ENCODE assay signal across 25 mouse cellular contexts in the genomic region with DNA sequence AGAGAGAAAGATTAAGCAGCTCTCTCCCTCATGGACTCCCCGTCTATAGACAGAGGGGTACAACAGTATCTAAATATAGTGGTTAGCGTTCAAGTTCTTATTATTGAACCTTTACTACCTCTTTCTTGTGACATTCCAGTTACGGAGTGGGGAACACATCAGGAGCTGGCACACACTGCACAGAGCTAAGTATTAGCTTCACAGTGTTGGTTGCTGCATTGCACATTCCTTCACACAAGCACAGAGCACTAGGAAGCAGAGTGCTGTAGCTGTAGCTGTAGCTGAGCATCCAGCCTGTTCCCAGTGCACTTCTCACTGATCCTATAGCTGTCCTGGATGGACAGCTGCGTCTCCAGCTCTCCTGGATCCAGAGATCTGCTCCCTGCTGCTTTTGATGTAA.
DNase-seq lines count a peak whose midpoint lies in the region; ATAC-seq and TF ChIP-seq lines count a peak whose summit lies in the region.
"Had no signal": no experiment of that assay in that cellular context is flagged by ENCODE, and none has a peak within 500 bp of the region (broad histone marks: within the 10 kb centered on the region; RNA-seq: fewer than 3 reads in every experiment).

No protein-coding gene starts in this region.

- no peak overlapping the region for H3K4me2 ChIP-seq in forebrain, embryonic 14.5 days (ENCODE audit: low read length)
- no peak overlapping the region for H3K4me2 ChIP-seq in forebrain, postnatal 0 days (ENCODE audit: low read depth)
- H3K4me2 ChIP-seq in forebrain, embryonic 16.5 days (ENCODE audit: low read length) = no peak overlapping the region
- H3K4me2 ChIP-seq in hindbrain, embryonic 16.5 days (ENCODE audit: low read length) = no peak overlapping the region
- no peak overlapping the region for H3K4me2 ChIP-seq in hindbrain, embryonic 12.5 days (replicated peaks)
- H3K4me2 ChIP-seq: embryonic facial prominence, embryonic 12.5 days; forebrain, embryonic 12.5 days had no signal

- H3K27me3 ChIP-seq in forebrain, embryonic 14.5 days (replicated peaks; ENCODE audit: control insufficient read depth, insufficient read depth, low read length) = no peaks in the 10 kb centered on the region
- H3K27me3 ChIP-seq in forebrain, postnatal 0 days (ENCODE audit: insufficient read depth, low read length) = no peaks in the 10 kb centered on the region
- no peaks in the 10 kb centered on the region for H3K27me3 ChIP-seq in forebrain, embryonic 16.5 days (replicated peaks; ENCODE audit: control insufficient read depth, insufficient read depth, low read length)
- no peaks in the 10 kb centered on the region for H3K27me3 ChIP-seq in forebrain, embryonic 10.5 days (ENCODE audit: poor library complexity, severe bottlenecking)
- H3K27me3 ChIP-seq in hindbrain, embryonic 16.5 days (replicated peaks; ENCODE audit: control insufficient read depth, insufficient read depth, low read length) = no peaks in the 10 kb centered on the region
- H3K27me3 ChIP-seq in hindbrain, embryonic 12.5 days = no peaks in the 10 kb centered on the region
- no peaks in the 10 kb centered on the region for H3K27me3 ChIP-seq in megakaryocyte, embryonic 14.5 days (replicated peaks)
- H3K27me3 ChIP-seq: CH12.LX; embryonic facial prominence, embryonic 12.5 days; forebrain, embryonic 12.5 days had no signal

- no peaks in the 10 kb centered on the region for H3K4me1 ChIP-seq in forebrain, embryonic 14.5 days (ENCODE audit: control insufficient read depth, insufficient read depth, low read length)
- no peaks in the 10 kb centered on the region for H3K4me1 ChIP-seq in forebrain, postnatal 0 days (ENCODE audit: insufficient read depth)
- H3K4me1 ChIP-seq in forebrain, embryonic 16.5 days (replicated peaks; ENCODE audit: control insufficient read depth, insufficient read depth, low read length) = peaks cover 4% of the 10 kb centered on the region; the same call in 1 of the 2 replicates
- H3K4me1 ChIP-seq in forebrain, embryonic 10.5 days = peaks cover 4% of the 10 kb centered on the region; the same call in 1 of the 2 replicates
- H3K4me1 ChIP-seq in hindbrain, embryonic 16.5 days (ENCODE audit: control insufficient read depth, insufficient read depth, low read depth, low read length) = no peaks in the 10 kb centered on the region
- H3K4me1 ChIP-seq in hindbrain, embryonic 12.5 days = no peaks in the 10 kb centered on the region
- no peaks in the 10 kb centered on the region for H3K4me1 ChIP-seq in megakaryocyte, embryonic 14.5 days
- H3K4me1 ChIP-seq: embryonic facial prominence, embryonic 10.5 days; embryonic facial prominence, embryonic 12.5 days had no signal

- DNase-seq in forebrain, embryonic 14.5 days (ENCODE audit: low spot score) = no peak
- no peak for DNase-seq in forebrain, postnatal 0 days
- no peak for DNase-seq in forebrain, embryonic 10.5 days (ENCODE audit: extremely low spot score, low spot score)
- DNase-seq: adrenal gland, adult 8-10 months; adrenal gland, postnatal 14 days; adrenal gland, postnatal 36 days; B cell, adult 2 months; cerebellum, adult 11-12 months; cerebellum, adult 2 months; cerebellum, adult 9-10 months; cerebellum, postnatal 10 days; cerebellum, postnatal 25 days had no signal

- H3K27ac ChIP-seq in forebrain, embryonic 14.5 days (ENCODE audit: low read depth, low read length) = no peak overlapping the region
- H3K27ac ChIP-seq in forebrain, postnatal 0 days (ENCODE audit: low read depth, low read length) = no peak overlapping the region
- H3K27ac ChIP-seq in forebrain, embryonic 16.5 days (ENCODE audit: low read length) = no peak overlapping the region
- H3K27ac ChIP-seq in forebrain, embryonic 10.5 days = no peak overlapping the region
- no peak overlapping the region for H3K27ac ChIP-seq in hindbrain, embryonic 16.5 days (ENCODE audit: low read depth, low read length)
- no peak overlapping the region for H3K27ac ChIP-seq in hindbrain, embryonic 12.5 days
- H3K27ac ChIP-seq: embryonic facial prominence, embryonic 10.5 days; embryonic facial prominence, embryonic 12.5 days; forebrain, embryonic 12.5 days had no signal

- no peak for TF ChIP-seq CTCF in forebrain, postnatal 0 days (IDR thresholded peaks at IDR 0.05; ENCODE audit: low read depth)

- peak; percentile 28; the same call in 1 of the 2 replicates for ATAC-seq in forebrain, embryonic 14.5 days
- ATAC-seq in forebrain, postnatal 0 days = no peak
- ATAC-seq in forebrain, embryonic 16.5 days = peak; percentile 34; the same call in 1 of the 2 replicates
- ATAC-seq in hindbrain, embryonic 16.5 days = peak; percentile 72
- no peak for ATAC-seq in hindbrain, embryonic 12.5 days (ENCODE audit: low FRiP score)
- ATAC-seq in megakaryocyte, adult 5-6 weeks (ENCODE audit: poor library complexity, severe bottlenecking) = no peak
- ATAC-seq: activated CD4-positive, CD25-positive, alpha-beta regulatory T cell, adult 4 months; CD4-positive, CD25-positive, alpha-beta regulatory T cell, adult 4 months; Patski had no signal

- H3K9ac ChIP-seq in forebrain, embryonic 14.5 days (ENCODE audit: low read length) = no peak overlapping the region
- H3K9ac ChIP-seq in forebrain, postnatal 0 days = no peak overlapping the region
- H3K9ac ChIP-seq in forebrain, embryonic 16.5 days (replicated peaks; ENCODE audit: low read depth, low read length) = no peak overlapping the region
- no peak overlapping the region for H3K9ac ChIP-seq in hindbrain, embryonic 16.5 days (ENCODE audit: low read depth, low read length)
- no peak overlapping the region for H3K9ac ChIP-seq in hindbrain, embryonic 12.5 days
- H3K9ac ChIP-seq: embryonic facial prominence, embryonic 12.5 days; forebrain, embryonic 12.5 days had no signal

- no peaks in the 10 kb centered on the region for H3K36me3 ChIP-seq in forebrain, embryonic 14.5 days (ENCODE audit: control insufficient read depth, insufficient read depth, low read length)
- no peaks in the 10 kb centered on the region for H3K36me3 ChIP-seq in forebrain, postnatal 0 days (ENCODE audit: insufficient read depth)
- H3K36me3 ChIP-seq in forebrain, embryonic 16.5 days (ENCODE audit: control insufficient read depth, insufficient read depth) = no peaks in the 10 kb centered on the region
- H3K36me3 ChIP-seq in forebrain, embryonic 10.5 days (replicated peaks) = no peaks in the 10 kb centered on the region
- no peaks in the 10 kb centered on the region for H3K36me3 ChIP-seq in hindbrain, embryonic 16.5 days (ENCODE audit: control insufficient read depth, insufficient read depth, low read length)
- no peaks in the 10 kb centered on the region for H3K36me3 ChIP-seq in hindbrain, embryonic 12.5 days
- H3K36me3 ChIP-seq in megakaryocyte, embryonic 14.5 days (replicated peaks; ENCODE audit: low read length) = no peaks in the 10 kb centered on the region
- H3K36me3 ChIP-seq: embryonic facial prominence, embryonic 10.5 days; embryonic facial prominence, embryonic 12.5 days; forebrain, embryonic 12.5 days; G1E had no signal

- H3K4me3 ChIP-seq in forebrain, embryonic 14.5 days (ENCODE audit: low read depth, low read length) = no peak overlapping the region
- H3K4me3 ChIP-seq in forebrain, postnatal 0 days (ENCODE audit: low read depth, low read length) = no peak overlapping the region
- no peak overlapping the region for H3K4me3 ChIP-seq in forebrain, embryonic 16.5 days (replicated peaks; ENCODE audit: low read length)
- no peak overlapping the region for H3K4me3 ChIP-seq in forebrain, embryonic 10.5 days
- no peak overlapping the region for H3K4me3 ChIP-seq in hindbrain, embryonic 16.5 days (ENCODE audit: low read length)
- H3K4me3 ChIP-seq in hindbrain, embryonic 12.5 days = no peak overlapping the region
- H3K4me3 ChIP-seq in megakaryocyte, embryonic 14.5 days (replicated peaks) = peak overlapping the region; percentile 16
- H3K4me3 ChIP-seq: embryonic facial prominence, embryonic 10.5 days; embryonic facial prominence, embryonic 12.5 days; forebrain, embryonic 12.5 days had no signal

- 55% methylated on average over 4 of the region's 4 CpGs for WGBS in forebrain, embryonic 14.5 days
- WGBS in forebrain, postnatal 0 days = 49% methylated on average over 4 of the region's 4 CpGs
- 53% methylated on average over 4 of the region's 4 CpGs for WGBS in forebrain, embryonic 16.5 days
- 84% methylated on average over 4 of the region's 4 CpGs for WGBS in forebrain, embryonic 10.5 days
- WGBS in hindbrain, embryonic 16.5 days = 45% methylated on average over 4 of the region's 4 CpGs
- whole genome bisulfite sequencing in hindbrain, embryonic 12.5 days = 70% methylated on average over 4 of the region's 4 CpGs

- H3K9me3 ChIP-seq in forebrain, embryonic 14.5 days (replicated peaks; ENCODE audit: control insufficient read depth, low read length) = no peaks in the 10 kb centered on the region
- H3K9me3 ChIP-seq in forebrain, postnatal 0 days (ENCODE audit: low read length) = no peaks in the 10 kb centered on the region
- no peaks in the 10 kb centered on the region for H3K9me3 ChIP-seq in forebrain, embryonic 16.5 days (ENCODE audit: control insufficient read depth, low read length)
- no peaks in the 10 kb centered on the region for H3K9me3 ChIP-seq in forebrain, embryonic 10.5 days
- H3K9me3 ChIP-seq in hindbrain, embryonic 16.5 days (ENCODE audit: control insufficient read depth, low read length) = no peaks in the 10 kb centered on the region
- no peaks in the 10 kb centered on the region for H3K9me3 ChIP-seq in hindbrain, embryonic 12.5 days (replicated peaks)
- H3K9me3 ChIP-seq in megakaryocyte, embryonic 14.5 days = peaks cover 8% of the 10 kb centered on the region; the same call in 1 of the 2 replicates
- H3K9me3 ChIP-seq: embryonic facial prominence, embryonic 10.5 days; embryonic facial prominence, embryonic 12.5 days; forebrain, embryonic 12.5 days; G1E had no signal

Comparison
In these comparisons a context has a peak if more than half of its experiments do, and no peak if none do; other contexts are left out.
1. ATAC-seq: peak in forebrain, embryonic 14.5 days (single experiment), forebrain, embryonic 16.5 days (single experiment) and hindbrain, embryonic 16.5 days (single experiment); none in forebrain, postnatal 0 days (single experiment), hindbrain, embryonic 12.5 days (single experiment) and megakaryocyte, adult 5-6 weeks (single experiment).